Mouse (Mus musculus): Measurements from ENCODE around the gene Ttc12.

The Ttc12 gene

GRCm38 (mm10) chr9:49488912-49489895 lies 3.2 kb upstream of the Ttc12 start:
- DNase-seq (ENCODE audit: low spot score in 2 of 2), result peak; percentile 73 to 78

- DNase-seq (ENCODE audit: low spot score in 2 of 2), result no peak
Measured at GRCm38 (mm10) chr9:49488258-49488657, 2.2 kb upstream of the Ttc12 start.

GRCm38 (mm10) chr9:49487657-49487943 lies 1.6 kb upstream of the Ttc12 start:
- no peak for DNase-seq (ENCODE audit: low spot score in 2 of 2)

- DNase-seq (ENCODE audit: low spot score in 2 of 2), result no peak
Measured at GRCm38 (mm10) chr9:49486805-49487656, 1.0 kb upstream of the Ttc12 start.

- peak; percentile 23 to 49 for DNase-seq (ENCODE audit: low spot score in 2 of 2)
Measured at GRCm38 (mm10) chr9:49485250-49485891, 654 bp downstream of the Ttc12 start.

- DNase-seq (ENCODE audit: low spot score in 2 of 2), result no peak
Measured at GRCm38 (mm10) chr9:49483316-49483715, 2.7 kb downstream of the Ttc12 start.

- no peak for DNase-seq (ENCODE audit: low spot score in 2 of 2)
Measured at GRCm38 (mm10) chr9:49472126-49472525, 13.9 kb downstream of the Ttc12 start.

GRCm38 (mm10) chr9:49470946-49471345 lies 15.1 kb downstream of the Ttc12 start:
- DNase-seq (ENCODE audit: low spot score in 2 of 2), result no peak

- no peak for DNase-seq (ENCODE audit: low spot score in 2 of 2)
Measured at GRCm38 (mm10) chr9:49470006-49470405, 16.0 kb downstream of the Ttc12 start.

GRCm38 (mm10) chr9:49456136-49456535 lies 29.9 kb downstream of the Ttc12 start:
- no peak for DNase-seq (ENCODE audit: low spot score in 2 of 2)

- DNase-seq (ENCODE audit: low spot score in 2 of 2), result no peak
Measured at GRCm38 (mm10) chr9:49452396-49452795, 33.6 kb downstream of the Ttc12 start.

- no peak for DNase-seq (ENCODE audit: low spot score in 2 of 2)
Measured at GRCm38 (mm10) chr9:49450491-49450890, 35.5 kb downstream of the Ttc12 start.

- no peak for DNase-seq (ENCODE audit: low spot score in 2 of 2)
Measured at GRCm38 (mm10) chr9:49442621-49443020, 43.4 kb downstream of the Ttc12 start.

GRCm38 (mm10) chr9:49427478-49427877 lies 58.5 kb downstream of the Ttc12 start:
- DNase-seq (ENCODE audit: low spot score in 2 of 2), result no peak

- DNase-seq (ENCODE audit: low spot score in 2 of 2), result no peak
Measured at GRCm38 (mm10) chr9:49426921-49427320, 59.1 kb downstream of the Ttc12 start, which contains the start of gene Ankk1. Gene Ankk1 (minus strand): TSS chr9:49427021.

- DNase-seq (ENCODE audit: low spot score in 2 of 2), result no peak
Measured at GRCm38 (mm10) chr9:49425585-49425984, 60.4 kb downstream of the Ttc12 start.

- DNase-seq (ENCODE audit: low spot score in 2 of 2), result no peak
Measured at GRCm38 (mm10) chr9:49423866-49424265, 62.2 kb downstream of the Ttc12 start.

GRCm38 (mm10) chr9:49410621-49411020 lies 75.4 kb downstream of the Ttc12 start:
- DNase-seq (ENCODE audit: low spot score in 2 of 2), result no peak

GRCm38 (mm10) chr9:49407028-49407427 lies 79.0 kb downstream of the Ttc12 start:
- DNase-seq (ENCODE audit: low spot score in 2 of 2), result no peak

- DNase-seq (ENCODE audit: low spot score in 2 of 2), result no peak
Measured at GRCm38 (mm10) chr9:49403711-49404110, 82.3 kb downstream of the Ttc12 start.

GRCm38 (mm10) chr9:49396006-49396405 lies 90.0 kb downstream of the Ttc12 start:
- DNase-seq (ENCODE audit: low spot score in 2 of 2), result no peak

- DNase-seq (ENCODE audit: low spot score in 2 of 2), result no peak
Measured at GRCm38 (mm10) chr9:49392242-49392641, 93.8 kb downstream of the Ttc12 start.
